Mouse (Mus musculus) limb, embryonic 11.5 days (tissue): ENCODE measurements at regions not wholly inside any gene's neighbourhood (a gene's known extent, or its start where the extent isn't known, plus 50 kb on each side); places are given as distances from the start of the nearest gene placed in this dataset.

Source experiments
- ATAC-seq: fragments of 200-750 bp; cut with Nextera tagmentation; 2 replicates; pipeline ENCODE4 v1.8.0; 2017; ENCODE audit warnings: low read depth; ENCODE audit not compliant: insufficient number of reproducible peaks, low FRiP score, low TSS enrichment
- DNase-seq: peaks from one replicate; pipeline ENCODE4 v3.0.0-alpha.2; 2015; ENCODE audit warnings: low spot score
- H3K27ac ChIP-seq: fragments of 300-500 bp; sonication (generic); replicated peaks from 2 replicates; pipeline ENCODE4 v1.5.1; 2014; ENCODE audit warnings: low read depth, mild to moderate bottlenecking, low read length
- H3K27me3 ChIP-seq: fragments of 300-500 bp; sonication (generic); 2 replicates; pipeline ENCODE4 v1.6.1; 2014; ENCODE audit warnings: mild to moderate bottlenecking, low read length, mixed read lengths; ENCODE audit not compliant: control insufficient read depth, insufficient read depth
- H3K36me3 ChIP-seq: fragments of 300-500 bp; sonication (generic); 2 replicates; pipeline ENCODE4 v1.6.1; 2014; ENCODE audit warnings: mild to moderate bottlenecking, low read length, moderate library complexity, mixed read lengths; ENCODE audit not compliant: control insufficient read depth, insufficient read depth
- H3K4me1 ChIP-seq: fragments of 300-500 bp; sonication (generic); 2 replicates; pipeline ENCODE4 v1.6.1; 2014; ENCODE audit warnings: low read length, mixed read lengths; ENCODE audit not compliant: control insufficient read depth, insufficient read depth
- H3K4me2 ChIP-seq: fragments of 300-500 bp; sonication (generic); 2 replicates; pipeline ENCODE4 v1.6.1; 2014; ENCODE audit warnings: low read depth, mild to moderate bottlenecking, moderate library complexity; ENCODE audit not compliant: severe bottlenecking
- H3K4me3 ChIP-seq: fragments of 300-500 bp; sonication (generic); 2 replicates; pipeline ENCODE4 v1.5.1; 2014; ENCODE audit warnings: low read depth, low read length
- H3K9ac ChIP-seq: fragments of 300-500 bp; sonication (generic); 2 replicates; pipeline ENCODE4 v1.6.1; 2014; ENCODE audit warnings: mild to moderate bottlenecking, low read length
- H3K9me3 ChIP-seq: fragments of 300-500 bp; sonication (generic); 2 replicates; pipeline ENCODE4 v1.6.1; 2016; ENCODE audit warnings: low read length; ENCODE audit not compliant: control insufficient read depth
- WGBS: fragments of 180-500 bp; shearing (Covaris S2); extraction: QIAGEN DNeasy Blood & Tissue Kit; methylation state at CpG from one replicate; pipeline ENCODE4 v1.1.7; 2014; 5-methylcytosine and 5-hydroxymethylcytosine counted together

- H3K9me3 ChIP-seq = no peaks in the 10 kb centered on the region
- H3K4me3 ChIP-seq = no peak overlapping the region
- H3K4me1 ChIP-seq = no peaks in the 10 kb centered on the region
- DNase-seq (no peak), ATAC-seq (no peak)
- H3K4me2 ChIP-seq = no peak overlapping the region
- H3K27me3 ChIP-seq = no peaks in the 10 kb centered on the region
- no peak overlapping the region for H3K9ac ChIP-seq
- WGBS = 67% methylated on average over 4 of the region's 4 CpGs
- H3K27ac ChIP-seq = no peak overlapping the region
- no peaks in the 10 kb centered on the region for H3K36me3 ChIP-seq
These were observed 551.2 kb upstream of the Adam34 start for GRCm38 (mm10) chr8:44261039-44261438.

GRCm38 (mm10) chr8:44273300-44273699 is 563.5 kb upstream of the Adam34 start:
- 32% methylated on average over 4 of the region's 4 CpGs for WGBS
- no peak overlapping the region for H3K27ac ChIP-seq
- no peak; the same call in 1 of the 2 replicates for ATAC-seq
- no peaks in the 10 kb centered on the region for H3K4me1 ChIP-seq
- no peak overlapping the region for H3K4me2 ChIP-seq
- no peaks in the 10 kb centered on the region for H3K27me3 ChIP-seq
- DNase-seq = no peak
- H3K4me3 ChIP-seq = no peak overlapping the region
- H3K9me3 ChIP-seq = no peaks in the 10 kb centered on the region
- H3K36me3 ChIP-seq = no peaks in the 10 kb centered on the region
- no peak overlapping the region for H3K9ac ChIP-seq

DNA sequence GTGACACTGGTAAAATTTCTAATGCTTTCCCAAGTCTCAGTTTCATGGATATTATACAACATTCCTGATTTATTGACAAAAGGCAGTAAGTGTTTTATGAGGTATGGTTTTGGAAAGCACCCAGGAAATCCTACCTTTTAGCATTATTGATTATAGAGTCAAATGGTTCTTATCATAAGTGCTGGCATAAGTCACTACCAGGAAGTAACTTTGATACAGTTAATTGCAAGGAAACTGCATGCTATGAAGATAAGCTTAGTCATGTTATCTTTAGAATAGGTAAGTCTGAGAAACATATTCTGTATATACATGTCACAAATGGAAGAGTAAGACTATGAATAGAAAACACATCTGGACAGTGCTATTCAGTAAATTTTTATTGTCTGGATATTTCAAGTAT is 608.4 kb upstream of the Adam34 start:
- Histone ChIP-seq H3K27ac (no peak overlapping the region), H3K36me3 (no peaks in the 10 kb centered on the region), H3K9me3 (no peaks in the 10 kb centered on the region), H3K4me2 (no peak overlapping the region), H3K9ac (no peak overlapping the region), H3K4me3 (no peak overlapping the region), H3K27me3 (no peaks in the 10 kb centered on the region), H3K4me1 (no peaks in the 10 kb centered on the region)
- no peak for ATAC-seq
- no peak for DNase-seq

DNA sequence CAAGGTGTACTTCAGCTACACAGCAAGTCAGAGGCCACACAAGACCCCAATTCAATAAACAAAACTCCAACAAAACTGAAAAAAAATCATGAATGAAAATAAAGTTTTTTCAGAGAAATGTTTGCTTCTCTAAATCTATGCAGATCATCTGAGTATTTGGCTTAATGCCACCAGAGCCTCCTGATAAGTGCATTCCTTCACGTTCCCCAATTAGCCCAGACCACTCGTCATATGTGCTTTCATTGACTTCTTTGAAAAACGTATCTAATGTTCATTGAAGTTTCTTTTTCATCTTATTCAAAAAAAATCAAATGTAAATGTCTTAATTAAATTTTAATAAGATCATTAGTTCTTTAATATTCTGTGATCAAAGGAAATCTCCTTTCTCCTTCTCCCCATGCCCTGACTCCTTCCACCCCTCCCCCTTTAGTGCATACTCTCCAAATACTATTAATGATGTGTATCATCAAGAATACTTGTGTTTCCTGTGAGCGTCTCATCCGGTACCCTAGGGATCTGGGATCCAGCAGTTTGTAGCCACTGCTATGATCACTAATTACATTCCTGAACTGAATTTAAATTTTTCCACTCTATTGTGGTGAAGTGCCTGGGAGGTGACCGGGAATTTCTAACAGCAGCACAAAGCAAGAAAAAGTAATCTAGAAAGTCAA is 600.8 kb upstream of the Fat1 start:
- Histone ChIP-seq H3K27ac (no peak overlapping the region), H3K9ac (no peak overlapping the region), H3K4me1 (no peaks in the 10 kb centered on the region), H3K4me3 (no peak overlapping the region), H3K27me3 (no peaks in the 10 kb centered on the region), H3K36me3 (no peaks in the 10 kb centered on the region), H3K4me2 (no peak overlapping the region), H3K9me3 (no peaks in the 10 kb centered on the region)
- no peak for ATAC-seq
- no peak for DNase-seq
- 89% methylated on average over 6 of the region's 6 CpGs for WGBS

- Histone ChIP-seq H3K9me3 (no peaks in the 10 kb centered on the region), H3K27ac (no peak overlapping the region), H3K36me3 (no peaks in the 10 kb centered on the region), H3K4me1 (no peaks in the 10 kb centered on the region), H3K4me3 (no peak overlapping the region), H3K9ac (no peak overlapping the region), H3K4me2 (no peak overlapping the region), H3K27me3 (no peaks in the 10 kb centered on the region)
- WGBS = 91% methylated on average over 2 of the region's 2 CpGs
- ATAC-seq (no peak), DNase-seq (no peak)
These were observed 591.8 kb upstream of the Fat1 start for GRCm38 (mm10) chr8:44343401-44343800.

- Histone ChIP-seq H3K27me3 (no peaks in the 10 kb centered on the region), H3K27ac (no peak overlapping the region), H3K9ac (no peak overlapping the region), H3K9me3 (no peaks in the 10 kb centered on the region), H3K36me3 (no peaks in the 10 kb centered on the region), H3K4me3 (no peak overlapping the region), H3K4me2 (no peak overlapping the region), H3K4me1 (no peaks in the 10 kb centered on the region)
- 82% methylated on average over 2 of the region's 2 CpGs for WGBS
- no peak for ATAC-seq
- no peak for DNase-seq
These were observed 591.3 kb upstream of the Fat1 start for GRCm38 (mm10) chr8:44343924-44344323.

- H3K4me2 ChIP-seq = no peak overlapping the region
- H3K36me3 ChIP-seq = no peaks in the 10 kb centered on the region
- no peaks in the 10 kb centered on the region for H3K9me3 ChIP-seq
- no peak overlapping the region for H3K9ac ChIP-seq
- H3K27me3 ChIP-seq = no peaks in the 10 kb centered on the region
- 86% methylated on average over 1 of the region's 1 CpGs for WGBS
- DNase-seq = no peak
- no peak for ATAC-seq
- H3K27ac ChIP-seq = no peak overlapping the region
- H3K4me3 ChIP-seq = no peak overlapping the region
- no peaks in the 10 kb centered on the region for H3K4me1 ChIP-seq
These were observed 587.8 kb upstream of the Fat1 start for GRCm38 (mm10) chr8:44347412-44347811.

DNA sequence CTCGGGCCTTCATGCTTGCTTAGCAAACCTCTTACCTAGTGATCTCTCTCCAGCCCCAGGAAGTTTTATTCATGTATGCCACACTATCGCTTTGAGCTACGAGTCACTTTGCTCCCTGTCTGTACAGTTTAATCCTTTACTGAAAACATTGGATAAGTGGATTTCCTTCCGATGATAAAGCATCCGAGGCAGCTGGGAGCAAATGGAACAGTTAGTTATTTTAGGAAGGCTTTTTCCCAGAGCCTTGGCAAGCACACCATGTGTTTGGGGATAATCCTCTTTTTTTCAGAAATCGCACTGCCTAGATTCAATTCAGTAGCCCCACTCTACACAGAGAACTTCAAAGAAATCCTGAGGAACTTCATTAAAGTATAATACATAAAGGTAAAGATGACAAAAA is 561.3 kb upstream of the Fat1 start:
- Histone ChIP-seq H3K4me2 (no peak overlapping the region), H3K27ac (no peak overlapping the region), H3K9me3 (no peaks in the 10 kb centered on the region), H3K4me3 (no peak overlapping the region), H3K9ac (no peak overlapping the region), H3K27me3 (no peaks in the 10 kb centered on the region), H3K4me1 (no peaks in the 10 kb centered on the region), H3K36me3 (no peaks in the 10 kb centered on the region)
- 88% methylated on average over 6 of the region's 6 CpGs for WGBS
- DNase-seq (no peak), ATAC-seq (no peak)

DNA sequence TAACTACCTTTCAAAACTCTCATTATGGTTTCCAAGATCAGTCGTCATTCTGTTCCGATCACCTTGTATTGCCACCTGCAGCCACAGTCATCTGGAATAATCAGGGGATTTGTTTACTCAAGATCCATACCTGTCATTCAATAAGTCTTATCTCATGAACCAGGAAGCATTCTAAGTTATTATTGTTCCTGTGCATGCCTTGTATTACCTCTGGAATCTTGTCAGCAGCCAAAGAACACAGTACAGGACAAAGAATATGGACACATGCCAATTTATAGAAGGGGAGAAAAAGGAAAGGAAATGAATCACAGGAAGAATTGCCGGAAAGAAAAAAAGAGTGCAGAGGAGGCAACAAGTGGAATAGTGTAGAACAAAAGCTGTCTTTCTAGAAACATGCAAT is 557.5 kb upstream of the Fat1 start:
- H3K27ac ChIP-seq = no peak overlapping the region
- no peaks in the 10 kb centered on the region for H3K36me3 ChIP-seq
- no peak for DNase-seq
- H3K4me2 ChIP-seq = no peak overlapping the region
- WGBS = 92% methylated on average over 3 of the region's 3 CpGs
- H3K4me1 ChIP-seq = no peaks in the 10 kb centered on the region
- no peaks in the 10 kb centered on the region for H3K27me3 ChIP-seq
- no peak overlapping the region for H3K4me3 ChIP-seq
- H3K9me3 ChIP-seq = no peaks in the 10 kb centered on the region
- no peak for ATAC-seq
- no peak overlapping the region for H3K9ac ChIP-seq
